Mouse (Mus musculus): Measurements from ENCODE around the gene D930020B18Rik. TPM values are rescaled to one million over a fixed set of nuclear protein-coding genes. Genes with fewer than 3 reads are reported as not detected.

The D930020B18Rik gene
- polyA plus RNA-seq, 1 experiment from 2014 or later, result 0.14 TPM

DNA sequence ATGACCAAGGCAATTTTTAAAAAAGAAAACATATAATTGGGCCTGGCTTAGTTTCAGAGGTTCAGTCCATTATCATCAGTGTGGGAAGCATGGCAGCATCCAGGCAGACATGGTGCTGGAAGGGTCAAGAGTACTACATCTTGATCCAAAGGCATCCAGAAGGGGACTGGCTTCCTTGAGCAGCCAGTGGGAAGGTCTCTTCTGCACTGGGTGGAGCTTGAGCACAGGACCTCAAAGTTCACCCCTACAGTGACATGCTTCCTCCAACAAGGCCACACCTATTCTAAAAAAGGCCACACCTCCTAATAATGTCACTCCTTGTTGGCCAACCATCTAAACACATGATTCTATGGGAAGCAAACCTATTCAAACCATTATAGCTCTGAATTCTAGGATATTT, 75.5 kb downstream of the D930020B18Rik start:
- H3K4me2 ChIP-seq (ENCODE audit: low read depth, low read length), result no peak overlapping the region

DNA sequence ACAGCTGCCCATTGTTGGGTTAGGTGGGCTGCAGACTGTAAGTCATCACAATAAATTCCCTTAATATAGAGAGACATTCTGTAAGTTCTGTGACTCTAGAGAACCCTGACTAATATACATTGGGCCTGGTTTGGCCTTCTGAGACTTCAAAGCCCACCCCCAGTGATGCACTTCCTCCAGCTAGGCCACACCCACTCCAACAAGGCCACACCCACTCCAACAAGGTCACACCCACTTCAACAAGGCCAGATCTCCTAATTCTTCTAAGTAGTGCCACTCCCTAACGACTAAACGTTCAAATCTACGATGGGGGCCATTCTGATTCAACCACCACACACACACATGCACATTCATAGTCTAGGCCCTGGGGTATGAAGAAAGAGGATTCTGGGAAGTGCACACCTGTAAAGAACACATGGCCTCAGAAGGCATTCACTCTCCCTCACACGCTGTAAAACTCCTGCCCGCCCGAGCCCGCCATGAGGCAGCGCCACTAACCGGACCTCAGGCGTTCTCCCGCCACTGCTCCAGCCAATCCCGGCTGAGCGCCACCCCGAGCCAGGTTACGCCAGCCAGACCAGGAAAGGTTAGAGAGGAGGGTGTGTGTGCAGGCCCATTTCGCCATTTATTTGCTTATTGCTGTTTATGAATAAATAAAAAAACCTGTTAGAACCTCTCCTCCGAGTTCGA, 77.7 kb downstream of the D930020B18Rik start:
- peaks cover 8% of the 10 kb centered on the region for H3K9me3 ChIP-seq (replicated peaks; ENCODE audit: control insufficient read depth, low read length)
- H3K9ac ChIP-seq (ENCODE audit: low read length), result no peak overlapping the region
- H3K27me3 ChIP-seq (ENCODE audit: control insufficient read depth, insufficient read depth, low read length), result no peaks in the 10 kb centered on the region
- no peaks in the 10 kb centered on the region for H3K4me1 ChIP-seq (ENCODE audit: control insufficient read depth, insufficient read depth, low read length)
- ATAC-seq (replicated peaks; ENCODE audit: extremely low read depth, insufficient read depth, low FRiP score), result no peak
- no peak overlapping the region for H3K4me3 ChIP-seq (ENCODE audit: low read length)
- no peaks in the 10 kb centered on the region for H3K36me3 ChIP-seq (ENCODE audit: control insufficient read depth, insufficient read depth)
- WGBS, result 88% methylated on average over 18 of the region's 18 CpGs
- H3K27ac ChIP-seq (ENCODE audit: low read length), result no peak overlapping the region
- H3K4me2 ChIP-seq (ENCODE audit: low read depth, low read length), result no peak overlapping the region

More for the DNA sequence above, 75.5 kb downstream of the D930020B18Rik start:
- no peaks in the 10 kb centered on the region for H3K27me3 ChIP-seq (ENCODE audit: control insufficient read depth, insufficient read depth, low read length)
- ATAC-seq (replicated peaks; ENCODE audit: extremely low read depth, insufficient read depth, low FRiP score), result no peak
- H3K9ac ChIP-seq (ENCODE audit: low read length), result no peak overlapping the region
- H3K4me1 ChIP-seq (ENCODE audit: control insufficient read depth, insufficient read depth, low read length), result no peaks in the 10 kb centered on the region
- no peak overlapping the region for H3K27ac ChIP-seq (ENCODE audit: low read length)
- peaks cover 4% of the 10 kb centered on the region for H3K9me3 ChIP-seq (replicated peaks; ENCODE audit: control insufficient read depth, low read length)
- H3K4me3 ChIP-seq (ENCODE audit: low read length), result no peak overlapping the region
- no peaks in the 10 kb centered on the region for H3K36me3 ChIP-seq (ENCODE audit: control insufficient read depth, insufficient read depth)

DNA sequence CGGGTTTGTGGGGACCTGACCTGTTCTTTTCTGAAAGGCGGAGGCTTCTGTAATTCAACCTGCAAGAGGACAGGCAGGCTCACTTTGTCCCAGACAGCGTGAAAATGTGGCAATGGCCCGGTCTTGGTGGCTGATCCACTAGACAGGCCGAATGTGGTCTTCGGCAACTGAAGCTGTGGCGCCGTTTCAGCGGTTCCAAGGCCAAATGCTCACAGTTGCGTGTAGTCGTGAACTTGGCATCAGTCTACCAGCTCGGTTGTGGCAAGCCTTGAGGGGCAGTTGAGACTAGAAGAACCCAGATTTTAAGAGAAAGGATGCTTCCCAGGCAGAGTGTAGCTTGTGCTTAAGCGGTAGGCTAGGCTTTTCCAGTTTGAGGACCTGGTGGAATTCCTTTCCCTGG, 79.3 kb downstream of the D930020B18Rik start:
- no peak overlapping the region for H3K27ac ChIP-seq (ENCODE audit: low read length)
- no peak overlapping the region for H3K4me3 ChIP-seq (ENCODE audit: low read length)
- H3K36me3 ChIP-seq (ENCODE audit: control insufficient read depth, insufficient read depth), result no peaks in the 10 kb centered on the region
- peaks cover 8% of the 10 kb centered on the region for H3K9me3 ChIP-seq (replicated peaks; ENCODE audit: control insufficient read depth, low read length)
- 94% methylated on average over 13 of the region's 13 CpGs for WGBS
- no peak for ATAC-seq (replicated peaks; ENCODE audit: extremely low read depth, insufficient read depth, low FRiP score)
- no peak overlapping the region for H3K4me2 ChIP-seq (ENCODE audit: low read depth, low read length)
- no peak overlapping the region for H3K9ac ChIP-seq (ENCODE audit: low read length)
- H3K27me3 ChIP-seq (ENCODE audit: control insufficient read depth, insufficient read depth, low read length), result no peaks in the 10 kb centered on the region
- H3K4me1 ChIP-seq (ENCODE audit: control insufficient read depth, insufficient read depth, low read length), result no peaks in the 10 kb centered on the region

DNA sequence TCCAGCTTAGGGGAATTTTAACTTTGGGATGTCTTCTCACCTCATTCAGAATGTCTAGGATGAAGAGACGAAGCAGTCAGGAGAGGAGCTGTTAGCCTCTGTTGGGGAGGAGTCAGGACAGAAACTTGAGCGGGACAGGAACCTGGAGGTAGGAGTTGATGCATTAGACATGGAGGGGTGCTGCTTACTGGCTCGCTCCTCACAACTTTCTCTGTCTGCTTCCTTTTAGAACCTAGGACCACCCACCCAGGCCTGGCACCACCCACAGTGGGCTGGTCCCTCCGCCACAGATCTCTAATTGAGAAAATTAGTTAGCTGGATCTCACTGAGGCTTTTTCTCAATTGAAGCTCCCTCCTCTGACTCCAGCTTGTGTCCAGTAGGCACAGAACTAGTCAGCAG, 85.1 kb downstream of the D930020B18Rik start:
- Histone ChIP-seq H3K27ac (ENCODE audit: low read length) (no peak overlapping the region), H3K4me1 (ENCODE audit: control insufficient read depth, insufficient read depth, low read length) (no peaks in the 10 kb centered on the region), H3K4me3 (ENCODE audit: low read length) (no peak overlapping the region), H3K4me2 (ENCODE audit: low read depth, low read length) (no peak overlapping the region), H3K9me3 (replicated peaks; ENCODE audit: control insufficient read depth, low read length) (0 out of 2 replicates have a peak, but pooled peaks cover 8% of the 10 kb centered on the region), H3K27me3 (ENCODE audit: control insufficient read depth, insufficient read depth, low read length) (no peaks in the 10 kb centered on the region), H3K36me3 (ENCODE audit: control insufficient read depth, insufficient read depth) (no peaks in the 10 kb centered on the region), H3K9ac (ENCODE audit: low read length) (no peak overlapping the region)
- ATAC-seq (replicated peaks; ENCODE audit: extremely low read depth, insufficient read depth, low FRiP score), result no peak
- WGBS, result 67% methylated on average over 4 of the region's 4 CpGs

DNA sequence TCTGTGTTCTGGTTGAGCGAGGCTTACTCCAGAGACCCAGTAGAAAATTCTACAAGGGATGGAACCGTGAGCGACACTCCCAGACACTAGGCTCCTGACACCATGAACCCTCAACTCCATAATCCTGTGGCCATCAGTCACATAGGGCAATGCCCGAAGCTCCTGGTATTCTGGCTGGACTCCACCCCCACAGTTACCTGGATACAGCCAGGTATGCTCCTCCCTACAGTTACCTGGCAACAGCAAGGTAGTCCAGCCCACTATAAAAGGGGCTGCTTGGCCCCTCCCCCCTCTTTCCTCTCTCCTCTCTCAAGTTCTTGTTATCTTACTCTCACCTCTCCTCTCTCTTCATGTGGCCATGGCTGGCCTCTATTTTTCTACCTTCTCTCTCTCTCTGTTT, 85.8 kb downstream of the D930020B18Rik start:
- 80% methylated on average over 4 of the region's 4 CpGs for WGBS
- Histone ChIP-seq H3K27ac (ENCODE audit: low read length) (no peak overlapping the region), H3K9me3 (replicated peaks; ENCODE audit: control insufficient read depth, low read length) (0 out of 2 replicates have a peak, but pooled peaks cover 4% of the 10 kb centered on the region), H3K9ac (ENCODE audit: low read length) (no peak overlapping the region), H3K4me1 (ENCODE audit: control insufficient read depth, insufficient read depth, low read length) (no peaks in the 10 kb centered on the region), H3K27me3 (ENCODE audit: control insufficient read depth, insufficient read depth, low read length) (no peaks in the 10 kb centered on the region), H3K4me3 (ENCODE audit: low read length) (no peak overlapping the region), H3K4me2 (ENCODE audit: low read depth, low read length) (no peak overlapping the region), H3K36me3 (ENCODE audit: control insufficient read depth, insufficient read depth) (no peaks in the 10 kb centered on the region)
- ATAC-seq (replicated peaks; ENCODE audit: extremely low read depth, insufficient read depth, low FRiP score), result no peak

DNA sequence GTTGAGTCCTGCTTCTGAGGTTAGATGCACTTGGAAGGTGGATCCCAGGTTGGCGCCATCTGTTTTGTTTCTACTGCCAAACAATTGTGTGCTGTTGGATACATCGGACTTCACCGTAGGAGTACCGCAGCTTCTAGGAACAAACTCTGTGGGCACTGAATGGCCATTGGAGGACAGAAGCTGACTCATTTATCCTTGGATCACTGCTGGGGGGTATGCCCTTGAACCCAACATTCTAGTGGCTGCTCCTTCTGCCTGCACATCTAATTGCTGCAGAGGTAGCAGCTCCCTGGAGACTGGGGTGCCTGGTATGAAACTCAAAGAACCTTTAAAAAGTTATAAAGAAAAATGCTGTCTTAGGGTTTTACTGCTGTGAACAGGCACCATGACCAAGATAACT, 86.8 kb downstream of the D930020B18Rik start:
- no peak for ATAC-seq (replicated peaks; ENCODE audit: extremely low read depth, insufficient read depth, low FRiP score)
- Histone ChIP-seq H3K27ac (ENCODE audit: low read length) (no peak overlapping the region), H3K27me3 (ENCODE audit: control insufficient read depth, insufficient read depth, low read length) (no peaks in the 10 kb centered on the region), H3K36me3 (ENCODE audit: control insufficient read depth, insufficient read depth) (no peaks in the 10 kb centered on the region), H3K4me2 (ENCODE audit: low read depth, low read length) (no peak overlapping the region), H3K4me1 (ENCODE audit: control insufficient read depth, insufficient read depth, low read length) (no peaks in the 10 kb centered on the region), H3K9ac (ENCODE audit: low read length) (no peak overlapping the region), H3K9me3 (replicated peaks; ENCODE audit: control insufficient read depth, low read length) (0 out of 2 replicates have a peak, but pooled peaks cover 2% of the 10 kb centered on the region), H3K4me3 (ENCODE audit: low read length) (no peak overlapping the region)
- WGBS, result 88% methylated on average over 4 of the region's 4 CpGs

DNA sequence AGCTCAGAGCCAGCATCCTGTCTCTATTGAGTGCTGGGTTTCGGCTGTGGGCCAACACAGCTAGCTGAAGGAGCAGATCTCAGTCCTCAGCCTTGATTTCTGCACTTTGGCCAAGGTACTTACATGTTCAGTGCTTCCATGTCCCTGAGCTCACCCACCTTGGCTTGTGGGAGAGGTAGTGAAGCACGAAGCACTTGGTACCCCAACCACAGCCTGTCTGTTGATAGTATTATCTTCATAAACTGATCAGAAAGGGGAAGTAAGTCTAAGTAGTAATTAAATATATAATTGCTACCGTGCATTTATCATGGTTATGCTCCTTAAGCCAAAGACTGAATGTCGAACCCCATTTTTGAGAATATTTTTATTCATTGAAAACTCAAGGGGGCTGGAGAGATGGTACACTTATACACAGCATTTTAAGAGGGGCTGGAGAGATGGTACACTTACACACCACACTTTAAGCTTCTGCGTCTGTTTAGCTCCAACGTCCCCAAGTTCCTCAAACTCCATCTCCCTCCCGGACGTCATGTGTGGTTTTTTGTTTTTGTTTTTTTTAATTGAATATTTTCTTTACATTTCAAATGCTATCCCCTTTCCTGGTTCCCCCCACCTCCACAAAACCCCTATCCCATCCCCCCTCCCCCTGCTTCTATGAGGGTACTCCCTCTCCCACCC, 89.8 kb downstream of the D930020B18Rik start:
- Histone ChIP-seq H3K9ac (ENCODE audit: low read length) (no peak overlapping the region), H3K36me3 (ENCODE audit: control insufficient read depth, insufficient read depth) (no peaks in the 10 kb centered on the region), H3K4me3 (ENCODE audit: low read length) (no peak overlapping the region), H3K9me3 (replicated peaks; ENCODE audit: control insufficient read depth, low read length) (0 out of 2 replicates have a peak, but pooled peaks cover 2% of the 10 kb centered on the region), H3K27ac (ENCODE audit: low read length) (no peak overlapping the region), H3K4me2 (ENCODE audit: low read depth, low read length) (no peak overlapping the region), H3K27me3 (ENCODE audit: control insufficient read depth, insufficient read depth, low read length) (no peaks in the 10 kb centered on the region), H3K4me1 (ENCODE audit: control insufficient read depth, insufficient read depth, low read length) (no peaks in the 10 kb centered on the region)
- 83% methylated on average over 8 of the region's 8 CpGs for WGBS
- no peak for ATAC-seq (replicated peaks; ENCODE audit: extremely low read depth, insufficient read depth, low FRiP score)

DNA sequence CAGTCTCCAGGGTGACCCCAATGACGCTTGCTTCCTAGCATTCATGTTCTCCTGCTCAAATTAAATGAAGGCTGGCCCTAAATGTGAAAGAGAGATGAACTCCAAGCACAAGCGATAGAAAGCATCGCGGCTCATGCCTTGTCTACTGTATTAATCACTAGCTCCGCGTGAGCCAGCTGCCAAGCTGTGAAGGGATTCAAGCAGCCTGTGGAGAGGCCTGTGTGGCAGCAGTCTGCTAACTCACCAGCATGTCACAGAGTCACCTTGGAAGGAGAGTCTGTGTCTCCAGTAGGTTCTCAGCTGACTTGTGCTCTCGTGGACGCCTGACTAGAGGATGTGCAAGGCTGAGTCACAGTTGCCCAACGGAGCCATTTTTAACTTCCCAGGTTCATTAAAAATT, 91.2 kb downstream of the D930020B18Rik start:
- no peak overlapping the region for H3K9ac ChIP-seq (ENCODE audit: low read length)
- no peak for ATAC-seq (replicated peaks; ENCODE audit: extremely low read depth, insufficient read depth, low FRiP score)
- WGBS, result 88% methylated on average over 9 of the region's 9 CpGs
- H3K4me2 ChIP-seq (ENCODE audit: low read depth, low read length), result no peak overlapping the region
- no peaks in the 10 kb centered on the region for H3K27me3 ChIP-seq (ENCODE audit: control insufficient read depth, insufficient read depth, low read length)
- H3K27ac ChIP-seq (ENCODE audit: low read length), result no peak overlapping the region
- H3K9me3 ChIP-seq (replicated peaks; ENCODE audit: control insufficient read depth, low read length), result 0 out of 2 replicates have a peak, but pooled peaks cover 2% of the 10 kb centered on the region
- H3K4me1 ChIP-seq (ENCODE audit: control insufficient read depth, insufficient read depth, low read length), result no peaks in the 10 kb centered on the region
- H3K4me3 ChIP-seq (ENCODE audit: low read length), result no peak overlapping the region
- no peaks in the 10 kb centered on the region for H3K36me3 ChIP-seq (ENCODE audit: control insufficient read depth, insufficient read depth)

DNA sequence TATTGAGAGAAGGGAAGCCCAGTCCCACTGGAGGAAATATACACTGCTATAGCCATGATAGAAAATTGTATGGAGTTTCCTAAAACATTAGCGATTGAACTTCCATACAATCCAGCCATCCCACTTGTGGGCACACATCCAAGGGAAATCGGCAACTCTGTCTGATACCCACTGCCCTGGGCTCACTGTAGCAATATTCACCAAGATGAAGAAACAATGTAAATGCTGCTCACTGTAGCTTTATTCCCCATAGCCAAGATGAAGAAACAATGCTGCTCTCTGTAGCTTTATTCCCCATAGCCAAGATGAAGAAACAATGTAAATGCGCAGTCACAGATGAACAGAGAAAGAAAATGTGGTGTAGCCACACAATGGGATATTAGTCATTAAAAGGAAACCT, 95.9 kb downstream of the D930020B18Rik start:
- Histone ChIP-seq H3K4me2 (ENCODE audit: low read depth, low read length) (no peak overlapping the region), H3K36me3 (ENCODE audit: control insufficient read depth, insufficient read depth) (no peaks in the 10 kb centered on the region), H3K9ac (ENCODE audit: low read length) (no peak overlapping the region), H3K9me3 (replicated peaks; ENCODE audit: control insufficient read depth, low read length) (no peaks in the 10 kb centered on the region), H3K27me3 (ENCODE audit: control insufficient read depth, insufficient read depth, low read length) (no peaks in the 10 kb centered on the region), H3K4me3 (ENCODE audit: low read length) (no peak overlapping the region), H3K4me1 (ENCODE audit: control insufficient read depth, insufficient read depth, low read length) (peaks cover 4% of the 10 kb centered on the region; the same call in 1 of the 2 replicates), H3K27ac (ENCODE audit: low read length) (no peak overlapping the region)
- WGBS, result 74% methylated on average over 3 of the region's 3 CpGs
- ATAC-seq (replicated peaks; ENCODE audit: extremely low read depth, insufficient read depth, low FRiP score), result no peak

Measured in heart, embryonic 16.5 days (tissue).